Mouse (Mus musculus) small intestine, adult 2 months (tissue): ENCODE measurements around the gene Tmem231.

Experiments used
- CTCF ChIP-seq: fragments of 200-500 bp; IDR thresholded peaks from 2 replicates; pipeline ENCODE4 v1.5.1; 2012; ENCODE audit warnings: low read depth, mild to moderate bottlenecking, control low read depth, inconsistent platforms, low read length, moderate library complexity, mixed read lengths; ENCODE audit not compliant: insufficient replicate concordance, insufficient read length; ENCODE audit errors: extremely low read depth
- POLR2A ChIP-seq: fragments of 200-500 bp; IDR thresholded peaks from 2 replicates; pipeline ENCODE4 v1.6.1; 2012; ENCODE audit warnings: low read depth, mild to moderate bottlenecking, control low read depth, inconsistent platforms, low read length, moderate library complexity

- TF ChIP-seq CTCF, result no peak
- no peak for TF ChIP-seq POLR2A
Measured at GRCm38 (mm10) chr8:111978147-111978546, 44.5 kb upstream of the Tmem231 start.
